In genomic region chr9:57829812-57830557, GRCm38 (mm10) we compare ENCODE assay signal across 15 mouse cellular contexts. TPM values are rescaled to one million over a fixed set of nuclear protein-coding genes. Genes with fewer than 3 reads are reported as not detected.
DNase-seq lines count a peak whose midpoint lies in the region; ATAC-seq and TF ChIP-seq lines count a peak whose summit lies in the region.
"Had no signal": no experiment of that assay in that cellular context is flagged by ENCODE, and none has a peak within 500 bp of the region (broad histone marks: within the 10 kb centered on the region; RNA-seq: fewer than 3 reads in every experiment).

No protein-coding gene starts in this region.

- peak overlapping the region; percentile 81 for H3K27ac ChIP-seq in forebrain, embryonic 10.5 days
- no peak overlapping the region for H3K27ac ChIP-seq in forebrain, embryonic 11.5 days (ENCODE audit: low read depth, low read length)
- peak overlapping the region; percentile 60; the same call in 1 of the 2 replicates for H3K27ac ChIP-seq in kidney, postnatal 0 days
- H3K27ac ChIP-seq in kidney, embryonic 16.5 days (ENCODE audit: low read length) = no peak overlapping the region
- H3K27ac ChIP-seq in ES-E14 (ENCODE audit: insufficient read depth, low read depth, low read length, poor library complexity, severe bottlenecking) = peak overlapping the region; percentile 86
- H3K27ac ChIP-seq in limb, embryonic 12.5 days = no peak overlapping the region
- H3K27ac ChIP-seq: embryonic facial prominence, embryonic 13.5 days; limb, embryonic 15.5 days had no signal

- no peak for ATAC-seq in forebrain, embryonic 11.5 days (replicated peaks; ENCODE audit: low FRiP score)
- no peak for ATAC-seq in kidney, postnatal 0 days (replicated peaks; ENCODE audit: low FRiP score, low read depth)
- ATAC-seq in kidney, embryonic 16.5 days (ENCODE audit: low FRiP score, low TSS enrichment) = no peak
- ATAC-seq in limb, embryonic 12.5 days (ENCODE audit: insufficient number of reproducible peaks, insufficient read depth, low FRiP score, low TSS enrichment, low read depth) = no peak

- WGBS in forebrain, embryonic 10.5 days = 16% methylated on average over 6 of the region's 6 CpGs
- whole genome bisulfite sequencing in forebrain, embryonic 11.5 days = 14% methylated on average over 6 of the region's 6 CpGs
- 53% methylated on average over 6 of the region's 6 CpGs for WGBS in kidney, postnatal 0 days
- 48% methylated on average over 6 of the region's 6 CpGs for WGBS in kidney, embryonic 16.5 days
- WGBS in limb, embryonic 12.5 days = 33% methylated on average over 6 of the region's 6 CpGs

- peak overlapping the region; percentile 11; the same call in 1 of the 2 replicates for H3K4me3 ChIP-seq in forebrain, embryonic 10.5 days
- H3K4me3 ChIP-seq in forebrain, embryonic 11.5 days (ENCODE audit: low read depth, low read length) = no peak overlapping the region
- H3K4me3 ChIP-seq in kidney, postnatal 0 days (replicated peaks; ENCODE audit: low read depth, low read length) = no peak overlapping the region
- no peak overlapping the region for H3K4me3 ChIP-seq in kidney, embryonic 16.5 days (ENCODE audit: low read length)
- peak overlapping the region; percentile 14 to 50; a peak in 2 of 4 replicates for H3K4me3 ChIP-seq in ES-E14 (ENCODE audit: insufficient read depth in 1 of 2, low read depth in 1 of 2, low read length in 2 of 2, poor library complexity in 1 of 2, severe bottlenecking in 1 of 2)
- H3K4me3 ChIP-seq in limb, embryonic 12.5 days (replicated peaks) = no peak overlapping the region
- H3K4me3 ChIP-seq: embryonic facial prominence, embryonic 13.5 days; limb, embryonic 15.5 days had no signal

- TF ChIP-seq CTCF in kidney, postnatal 0 days (IDR thresholded peaks at IDR 0.05; ENCODE audit: low read depth) = no peak

- no peaks in the 10 kb centered on the region for H3K9me3 ChIP-seq in forebrain, embryonic 10.5 days
- H3K9me3 ChIP-seq in forebrain, embryonic 11.5 days (ENCODE audit: control insufficient read depth, low read length) = no peaks in the 10 kb centered on the region
- no peaks in the 10 kb centered on the region for H3K9me3 ChIP-seq in kidney, postnatal 0 days (replicated peaks; ENCODE audit: low read length)
- no peaks in the 10 kb centered on the region for H3K9me3 ChIP-seq in kidney, embryonic 16.5 days (ENCODE audit: low read length)
- no peaks in the 10 kb centered on the region for H3K9me3 ChIP-seq in ES-E14 (ENCODE audit: control insufficient read depth, insufficient read depth, low read depth, low read length)
- no peaks in the 10 kb centered on the region for H3K9me3 ChIP-seq in limb, embryonic 12.5 days
- H3K9me3 ChIP-seq: embryonic facial prominence, embryonic 13.5 days; heart, embryonic 15.5 days; limb, embryonic 15.5 days had no signal

- peaks cover 15% of the 10 kb centered on the region for H3K27me3 ChIP-seq in forebrain, embryonic 10.5 days (ENCODE audit: poor library complexity, severe bottlenecking)
- no peaks in the 10 kb centered on the region for H3K27me3 ChIP-seq in forebrain, embryonic 11.5 days (ENCODE audit: control insufficient read depth, insufficient read depth, low read length)
- H3K27me3 ChIP-seq in kidney, postnatal 0 days (ENCODE audit: insufficient read depth, low read length) = no peaks in the 10 kb centered on the region
- peaks cover 25% of the 10 kb centered on the region for H3K27me3 ChIP-seq in kidney, embryonic 16.5 days (ENCODE audit: insufficient read depth, low read length)
- H3K27me3 ChIP-seq in limb, embryonic 12.5 days = peaks cover 3% of the 10 kb centered on the region; the same call in 1 of the 2 replicates

- no peak overlapping the region for H3K9ac ChIP-seq in forebrain, embryonic 11.5 days (ENCODE audit: low read length)
- H3K9ac ChIP-seq in kidney, postnatal 0 days (ENCODE audit: low read depth, low read length) = no peak overlapping the region
- H3K9ac ChIP-seq in kidney, embryonic 16.5 days (replicated peaks; ENCODE audit: low read length) = no peak overlapping the region
- peak overlapping the region; percentile 66; the same call in 1 of the 2 replicates for H3K9ac ChIP-seq in ES-E14 (ENCODE audit: insufficient read depth, low read depth, low read length, poor library complexity, severe bottlenecking)
- H3K9ac ChIP-seq in limb, embryonic 12.5 days (replicated peaks) = no peak overlapping the region
- H3K9ac ChIP-seq: embryonic facial prominence, embryonic 13.5 days; heart, embryonic 15.5 days; limb, embryonic 15.5 days had no signal

- H3K36me3 ChIP-seq in forebrain, embryonic 10.5 days (replicated peaks) = peaks cover 42% of the 10 kb centered on the region
- H3K36me3 ChIP-seq in forebrain, embryonic 11.5 days (ENCODE audit: control insufficient read depth, insufficient read depth, low read length) = no peaks in the 10 kb centered on the region
- H3K36me3 ChIP-seq in kidney, postnatal 0 days (ENCODE audit: insufficient read depth, low read length) = no peaks in the 10 kb centered on the region
- H3K36me3 ChIP-seq in kidney, embryonic 16.5 days (ENCODE audit: insufficient read depth, low read length) = no peaks in the 10 kb centered on the region
- H3K36me3 ChIP-seq in ES-E14 (ENCODE audit: control insufficient read depth, insufficient read depth, low read length, poor library complexity, severe bottlenecking) = peaks cover 14% of the 10 kb centered on the region
- H3K36me3 ChIP-seq in limb, embryonic 12.5 days = peaks cover 8% of the 10 kb centered on the region; the same call in 1 of the 2 replicates
- H3K36me3 ChIP-seq: embryonic facial prominence, embryonic 13.5 days; heart, embryonic 15.5 days had no signal

- in situ Hi-C loops in ES-E14 (cut with MboI; ENCODE audit: low sequenced_read_pairs in 2 of 2, unreplicated experiment in 2 of 2) = no loop called here

- DNase-seq in forebrain, embryonic 10.5 days (ENCODE audit: extremely low spot score, low spot score) = no peak
- DNase-seq in forebrain, embryonic 11.5 days (ENCODE audit: low spot score) = no peak
- DNase-seq in kidney, postnatal 0 days (ENCODE audit: low spot score) = no peak
- peak; percentile 78 for DNase-seq in ES-E14 (ENCODE audit: low read depth, low spot score)
- no peak for DNase-seq in testis, postnatal 14 days (ENCODE audit: low spot score)
- no peak for DNase-seq in adrenal gland, postnatal 14 days
- DNase-seq: adrenal gland, postnatal 36 days; cerebellum, adult 18-20 months; lung, postnatal 4 days; right cerebral cortex, postnatal 4 days had no signal

- H3K4me2 ChIP-seq in forebrain, embryonic 11.5 days (ENCODE audit: low read depth, low read length, severe bottlenecking) = no peak overlapping the region
- H3K4me2 ChIP-seq in kidney, postnatal 0 days (ENCODE audit: low read length) = peak overlapping the region; percentile 37; the same call in 1 of the 2 replicates
- no peak overlapping the region for H3K4me2 ChIP-seq in kidney, embryonic 16.5 days (replicated peaks; ENCODE audit: low read depth, low read length)
- peak overlapping the region; percentile 46 for H3K4me2 ChIP-seq in limb, embryonic 12.5 days

- peaks cover 68% of the 10 kb centered on the region for H3K4me1 ChIP-seq in forebrain, embryonic 10.5 days
- peaks cover 20% of the 10 kb centered on the region for H3K4me1 ChIP-seq in forebrain, embryonic 11.5 days (replicated peaks; ENCODE audit: control insufficient read depth, insufficient read depth, low read length)
- peaks cover 11% of the 10 kb centered on the region; the same call in 1 of the 2 replicates for H3K4me1 ChIP-seq in kidney, postnatal 0 days (replicated peaks; ENCODE audit: insufficient read depth, low read length)
- peaks cover 44% of the 10 kb centered on the region for H3K4me1 ChIP-seq in kidney, embryonic 16.5 days (ENCODE audit: insufficient read depth, low read length)
- H3K4me1 ChIP-seq in ES-E14 (ENCODE audit: control insufficient read depth in 2 of 2, insufficient read depth in 2 of 2, low read length in 2 of 2, poor library complexity in 1 of 2) = peaks cover 13 to 25% of the 10 kb centered on the region in 2 experiments
- H3K4me1 ChIP-seq in limb, embryonic 12.5 days (replicated peaks) = peaks cover 57% of the 10 kb centered on the region

TF ChIP-seq in ES-E14, 5 proteins besides CTCF, POLR2A, EP300 and RAD21:
- peak; percentile 40; the same call in 1 of the 2 replicates for TF ChIP-seq CHD2 (IDR thresholded peaks at IDR 0.05; ENCODE audit: low read depth, low read length)
- TF ChIP-seq ZNF384 (IDR thresholded peaks at IDR 0.05; ENCODE audit: low read depth, low read length) = no peak

RNA-seq across cellular contexts. Expression of gene Arid3b, which starts 6.6 kb away (rescaled TPM):
- polyA plus RNA-seq in forebrain, embryonic 10.5 days (2016; fragmentation: Nextera tagmentation; extraction: Ambion mirVana) = 41.0 and 41.7 TPM in 2 replicates
- polyA plus RNA-seq in forebrain, embryonic 11.5 days (2014; fragmentation: Nextera tagmentation; extraction: Ambion mirVana) = 27.4 and 32.1 TPM in 2 replicates
- polyA plus RNA-seq in kidney, postnatal 0 days (2015; fragmentation: Nextera tagmentation; extraction: Ambion mirVana) = 4.0 and 4.2 TPM in 2 replicates
- 6.0 and 8.6 TPM in 2 replicates for polyA plus RNA-seq in kidney, embryonic 16.5 days (2015; fragmentation: Nextera tagmentation; extraction: Ambion mirVana)
- 20.3 and 23.4 TPM in 2 replicates for total RNA-seq in ES-E14 (2012; rRNA removed)
- 19.0 and 22.4 TPM in 2 replicates for polyA plus RNA-seq in limb, embryonic 12.5 days (2016; fragmentation: Nextera tagmentation; extraction: Ambion mirVana)
- total RNA-seq in adrenal gland, postnatal 14 days (2021) = 4.2 and 6.1 TPM in 2 replicates

Comparison
In these comparisons a context has a peak if more than half of its experiments do, and no peak if none do; other contexts are left out.
1. H3K27ac ChIP-seq: peak in forebrain, embryonic 10.5 days (single experiment), kidney, postnatal 0 days (single experiment) and ES-E14 (single experiment); none in forebrain, embryonic 11.5 days (single experiment), kidney, embryonic 16.5 days (single experiment) and limb, embryonic 12.5 days (single experiment).
2. H3K4me3 ChIP-seq: peak in forebrain, embryonic 10.5 days (single experiment) and ES-E14 (2 of 2); none in forebrain, embryonic 11.5 days (single experiment), kidney, postnatal 0 days (single experiment), kidney, embryonic 16.5 days (single experiment) and limb, embryonic 12.5 days (single experiment).
3. H3K4me2 ChIP-seq: peak in kidney, postnatal 0 days (single experiment) and limb, embryonic 12.5 days (single experiment); none in forebrain, embryonic 11.5 days (single experiment) and kidney, embryonic 16.5 days (single experiment).